Mouse (Mus musculus): ENCODE measurements around the gene E130114P18Rik. TPM values are rescaled to one million over a fixed set of nuclear protein-coding genes. Genes with fewer than 3 reads are reported as not detected.
A peak's percentile ranks its signal among the peaks of the same experiment; 100 is the strongest.

Gene E130114P18Rik
- polyA plus RNA-seq, 1 experiment from 2014 or later = 0.35 TPM

- H3K4me1 ChIP-seq (ENCODE audit: control insufficient read depth, insufficient read depth, low read length) = no peaks in the 10 kb centered on the region
- H3K4me3 ChIP-seq (ENCODE audit: low read length) = no peak overlapping the region
- H3K27ac ChIP-seq (ENCODE audit: low read depth, low read length) = no peak overlapping the region
- 87% methylated on average over 5 of the region's 5 CpGs for WGBS
- no peaks in the 10 kb centered on the region for H3K27me3 ChIP-seq (ENCODE audit: control insufficient read depth, insufficient read depth, low read length)
- no peaks in the 10 kb centered on the region for H3K36me3 ChIP-seq (ENCODE audit: control insufficient read depth, insufficient read depth, low read length)
- H3K9ac ChIP-seq (ENCODE audit: low read depth, low read length) = no peak overlapping the region
- ATAC-seq (ENCODE audit: low FRiP score, low TSS enrichment) = no peak
- H3K4me2 ChIP-seq (replicated peaks; ENCODE audit: low read depth, low read length) = no peak overlapping the region
- no peaks in the 10 kb centered on the region for H3K9me3 ChIP-seq (ENCODE audit: control insufficient read depth, low read length)
These were observed 184.0 kb downstream of the E130114P18Rik start for GRCm38 (mm10) chr4:97593869-97594268.

- WGBS = 80% methylated on average over 1 of the region's 1 CpGs
- no peaks in the 10 kb centered on the region for H3K36me3 ChIP-seq (ENCODE audit: control insufficient read depth, insufficient read depth, low read length)
- no peak for ATAC-seq (ENCODE audit: low FRiP score, low TSS enrichment)
- no peaks in the 10 kb centered on the region for H3K9me3 ChIP-seq (ENCODE audit: control insufficient read depth, low read length)
- H3K4me2 ChIP-seq (replicated peaks; ENCODE audit: low read depth, low read length) = no peak overlapping the region
- no peaks in the 10 kb centered on the region for H3K27me3 ChIP-seq (ENCODE audit: control insufficient read depth, insufficient read depth, low read length)
- H3K27ac ChIP-seq (ENCODE audit: low read depth, low read length) = no peak overlapping the region
- H3K4me1 ChIP-seq (ENCODE audit: control insufficient read depth, insufficient read depth, low read length) = no peaks in the 10 kb centered on the region
- H3K4me3 ChIP-seq (ENCODE audit: low read length) = no peak overlapping the region
- H3K9ac ChIP-seq (ENCODE audit: low read depth, low read length) = no peak overlapping the region
These were observed 188.1 kb downstream of the E130114P18Rik start for GRCm38 (mm10) chr4:97589790-97590189.

GRCm38 (mm10) chr4:97587412-97588010, 190.4 kb downstream of the E130114P18Rik start:
- no peak for ATAC-seq (ENCODE audit: low FRiP score, low TSS enrichment)
- H3K4me2 ChIP-seq (replicated peaks; ENCODE audit: low read depth, low read length) = no peak overlapping the region
- H3K27ac ChIP-seq (ENCODE audit: low read depth, low read length) = no peak overlapping the region
- 0 out of 2 replicates have a peak, but pooled peaks cover 3% of the 10 kb centered on the region for H3K4me1 ChIP-seq (ENCODE audit: control insufficient read depth, insufficient read depth, low read length)
- H3K36me3 ChIP-seq (ENCODE audit: control insufficient read depth, insufficient read depth, low read length) = no peaks in the 10 kb centered on the region
- H3K4me3 ChIP-seq (ENCODE audit: low read length) = no peak overlapping the region
- H3K9me3 ChIP-seq (ENCODE audit: control insufficient read depth, low read length) = no peaks in the 10 kb centered on the region
- H3K9ac ChIP-seq (ENCODE audit: low read depth, low read length) = no peak overlapping the region
- 88% methylated on average over 9 of the region's 9 CpGs for whole genome bisulfite sequencing
- H3K27me3 ChIP-seq (ENCODE audit: control insufficient read depth, insufficient read depth, low read length) = no peaks in the 10 kb centered on the region

GRCm38 (mm10) chr4:97585170-97585569, 192.7 kb downstream of the E130114P18Rik start:
- Histone ChIP-seq H3K4me3 (ENCODE audit: low read length) (no peak overlapping the region), H3K9me3 (ENCODE audit: control insufficient read depth, low read length) (no peaks in the 10 kb centered on the region), H3K4me1 (ENCODE audit: control insufficient read depth, insufficient read depth, low read length) (0 out of 2 replicates have a peak, but pooled peaks cover 4% of the 10 kb centered on the region), H3K4me2 (replicated peaks; ENCODE audit: low read depth, low read length) (no peak overlapping the region), H3K27me3 (ENCODE audit: control insufficient read depth, insufficient read depth, low read length) (no peaks in the 10 kb centered on the region), H3K9ac (ENCODE audit: low read depth, low read length) (no peak overlapping the region), H3K36me3 (ENCODE audit: control insufficient read depth, insufficient read depth, low read length) (no peaks in the 10 kb centered on the region), H3K27ac (ENCODE audit: low read depth, low read length) (no peak overlapping the region)
- no peak for ATAC-seq (ENCODE audit: low FRiP score, low TSS enrichment)
- 87% methylated on average over 7 of the region's 7 CpGs for WGBS

GRCm38 (mm10) chr4:97584445-97585130, 193.3 kb downstream of the E130114P18Rik start:
- Histone ChIP-seq H3K4me2 (replicated peaks; ENCODE audit: low read depth, low read length) (no peak overlapping the region), H3K9me3 (ENCODE audit: control insufficient read depth, low read length) (no peaks in the 10 kb centered on the region), H3K27ac (ENCODE audit: low read depth, low read length) (no peak overlapping the region), H3K4me1 (ENCODE audit: control insufficient read depth, insufficient read depth, low read length) (0 out of 2 replicates have a peak, but pooled peaks cover 4% of the 10 kb centered on the region), H3K36me3 (ENCODE audit: control insufficient read depth, insufficient read depth, low read length) (no peaks in the 10 kb centered on the region), H3K4me3 (ENCODE audit: low read length) (no peak overlapping the region), H3K27me3 (ENCODE audit: control insufficient read depth, insufficient read depth, low read length) (no peaks in the 10 kb centered on the region), H3K9ac (ENCODE audit: low read depth, low read length) (no peak overlapping the region)
- 77% methylated on average over 9 of the region's 9 CpGs for WGBS
- ATAC-seq (ENCODE audit: low FRiP score, low TSS enrichment) = no peak

GRCm38 (mm10) chr4:97582796-97583430, 195.0 kb downstream of the E130114P18Rik start:
- Histone ChIP-seq H3K9ac (ENCODE audit: low read depth, low read length) (0 out of 2 replicates have a peak overlapping the region, but pooled peaks have one; percentile 12), H3K4me3 (ENCODE audit: low read length) (peak overlapping the region; percentile 9; the same call in 1 of the 2 replicates), H3K27ac (ENCODE audit: low read depth, low read length) (no peak overlapping the region), H3K4me2 (replicated peaks; ENCODE audit: low read depth, low read length) (peak overlapping the region; percentile 31), H3K4me1 (ENCODE audit: control insufficient read depth, insufficient read depth, low read length) (0 out of 2 replicates have a peak, but pooled peaks cover 4% of the 10 kb centered on the region), H3K9me3 (ENCODE audit: control insufficient read depth, low read length) (no peaks in the 10 kb centered on the region), H3K27me3 (ENCODE audit: control insufficient read depth, insufficient read depth, low read length) (no peaks in the 10 kb centered on the region), H3K36me3 (ENCODE audit: control insufficient read depth, insufficient read depth, low read length) (no peaks in the 10 kb centered on the region)
- WGBS = 31% methylated on average over 15 of the region's 15 CpGs
- ATAC-seq (ENCODE audit: low FRiP score, low TSS enrichment) = peak; percentile 62; the same call in 1 of the 2 replicates

GRCm38 (mm10) chr4:97582064-97582415, 195.8 kb downstream of the E130114P18Rik start:
- Histone ChIP-seq H3K9me3 (ENCODE audit: control insufficient read depth, low read length) (no peaks in the 10 kb centered on the region), H3K9ac (ENCODE audit: low read depth, low read length) (no peak overlapping the region), H3K4me1 (ENCODE audit: control insufficient read depth, insufficient read depth, low read length) (0 out of 2 replicates have a peak, but pooled peaks cover 4% of the 10 kb centered on the region), H3K36me3 (ENCODE audit: control insufficient read depth, insufficient read depth, low read length) (no peaks in the 10 kb centered on the region), H3K4me3 (ENCODE audit: low read length) (no peak overlapping the region), H3K27ac (ENCODE audit: low read depth, low read length) (no peak overlapping the region), H3K27me3 (ENCODE audit: control insufficient read depth, insufficient read depth, low read length) (no peaks in the 10 kb centered on the region), H3K4me2 (replicated peaks; ENCODE audit: low read depth, low read length) (no peak overlapping the region)
- 59% methylated on average over 3 of the region's 3 CpGs for WGBS
- no peak for ATAC-seq (ENCODE audit: low FRiP score, low TSS enrichment)

- no peaks in the 10 kb centered on the region for H3K36me3 ChIP-seq (ENCODE audit: control insufficient read depth, insufficient read depth, low read length)
- H3K9me3 ChIP-seq (ENCODE audit: control insufficient read depth, low read length) = no peaks in the 10 kb centered on the region
- H3K9ac ChIP-seq (ENCODE audit: low read depth, low read length) = no peak overlapping the region
- H3K27ac ChIP-seq (ENCODE audit: low read depth, low read length) = no peak overlapping the region
- no peak for ATAC-seq (ENCODE audit: low FRiP score, low TSS enrichment)
- 63% methylated on average over 12 of the region's 12 CpGs for WGBS
- 0 out of 2 replicates have a peak, but pooled peaks cover 4% of the 10 kb centered on the region for H3K4me1 ChIP-seq (ENCODE audit: control insufficient read depth, insufficient read depth, low read length)
- H3K4me3 ChIP-seq (ENCODE audit: low read length) = no peak overlapping the region
- H3K4me2 ChIP-seq (replicated peaks; ENCODE audit: low read depth, low read length) = no peak overlapping the region
- H3K27me3 ChIP-seq (ENCODE audit: control insufficient read depth, insufficient read depth, low read length) = no peaks in the 10 kb centered on the region
These were observed 196.4 kb downstream of the E130114P18Rik start for GRCm38 (mm10) chr4:97581314-97582063.

Measured in kidney, embryonic 14.5 days (tissue).